Mouse (Mus musculus) adrenal gland, adult 18-20 months (tissue): Measurements from ENCODE around the gene Prr29. TPM values are rescaled to one million over a fixed set of nuclear protein-coding genes. Genes with fewer than 3 reads are reported as not detected.

Experiments used
- DNase-seq, 2 experiments: peaks; one replicate each; pipeline ENCODE4 v3.0.0; 2021 to 2022; ENCODE audit warnings: low spot score in 2 of 2
- total RNA-seq, 2 experiments: library from RNA; stranded (reverse); gene quantifications; 1 replicate in 1 of 2; 2 replicates in 1 of 2; pipeline ENCODE4 v1.2.3; 2021

Prr29 gene
- total RNA-seq, 2 experiments from 2014 or later = not detected

- no peak for DNase-seq
Observed at GRCm38 (mm10) chr11:106398481-106398880, 33.2 kb downstream of the Prr29 start.

- DNase-seq = peak in 1 of 2 experiments; percentile 41
Observed at GRCm38 (mm10) chr11:106410011-106410410, 44.7 kb downstream of the Prr29 start.

- DNase-seq = no peak
Observed at GRCm38 (mm10) chr11:106410507-106410906, 45.2 kb downstream of the Prr29 start.

GRCm38 (mm10) chr11:106411157-106411556 lies 45.9 kb downstream of the Prr29 start:
- DNase-seq = no peak

GRCm38 (mm10) chr11:106412641-106413360 lies 47.5 kb downstream of the Prr29 start:
- DNase-seq = no peak

GRCm38 (mm10) chr11:106416331-106416730 lies 51.1 kb downstream of the Prr29 start:
- no peak for DNase-seq

GRCm38 (mm10) chr11:106417860-106418259 lies 52.6 kb downstream of the Prr29 start:
- DNase-seq = no peak

GRCm38 (mm10) chr11:106418622-106419196 lies 53.4 kb downstream of the Prr29 start:
- peak; percentile 73 to 79 for DNase-seq

GRCm38 (mm10) chr11:106419262-106420102 lies 54.2 kb downstream of the Prr29 start:
- DNase-seq = no peak

- no peak for DNase-seq
Observed at GRCm38 (mm10) chr11:106425201-106425600, 59.9 kb downstream of the Prr29 start.

- DNase-seq = no peak
Observed at GRCm38 (mm10) chr11:106426447-106426846, 61.2 kb downstream of the Prr29 start.

Other genes starting within 250 kb of the Prr29 start
- gene Gm10840, start 204.6 kb upstream of the Prr29 start, total RNA-seq = not detected
- gene Limd2, start 204.6 kb upstream of the Prr29 start, total RNA-seq = 10 to 100 TPM in 1 of 2 experiments, 1 to 10 TPM in 1; 9.5 to 11.7 TPM
- gene Strada, start 163.3 kb upstream of the Prr29 start, total RNA-seq = 10 to 100 TPM; 11.6 to 13.1 TPM
- gene Ccdc47, start 149.1 kb upstream of the Prr29 start, total RNA-seq = 100 to 1,000 TPM; 106 to 118 TPM
- 10 to 100 TPM; 42.1 to 55.2 TPM for gene Ddx42, start 148.5 kb upstream of the Prr29 start, total RNA-seq
- 10 to 100 TPM; 53.6 to 55.8 TPM for gene Ftsj3, start 109.4 kb upstream of the Prr29 start, total RNA-seq
- 100 to 1,000 TPM; 157 to 159 TPM for gene Psmc5, start 109.3 kb upstream of the Prr29 start, total RNA-seq
- 10 to 100 TPM; 47.4 to 63.7 TPM for gene Smarcd2, start 92.5 kb upstream of the Prr29 start, total RNA-seq
- under 1 TPM; 0.10 to 0.13 TPM for gene Tcam1, start 88.8 kb upstream of the Prr29 start, total RNA-seq
- not detected for gene Gh, start 63.6 kb upstream of the Prr29 start, total RNA-seq
- under 1 TPM; 0.86 to 0.93 TPM for gene Cd79b, start 50.7 kb upstream of the Prr29 start, total RNA-seq
- under 1 TPM; 0.20 to 0.99 TPM for gene Scn4a, start 12.2 kb upstream of the Prr29 start, total RNA-seq
- gene Icam2, start 22.6 kb downstream of the Prr29 start, total RNA-seq = 10 to 100 TPM; 12.5 to 15.0 TPM
- 100 to 1,000 TPM in 1 of 2 experiments, 10 to 100 TPM in 1; 74.1 to 154 TPM for gene Ern1, start 122.4 kb downstream of the Prr29 start, total RNA-seq
- 10 to 100 TPM; 52.1 to 54.2 TPM for gene Tex2, start 248.0 kb downstream of the Prr29 start, total RNA-seq